Mouse (Mus musculus) heart, adult 2 months (tissue): ENCODE data around the gene Mlh3.

Experiments
- CTCF ChIP-seq: fragments of 200-600 bp; IDR thresholded peaks from 2 replicates; pipeline ENCODE4 v1.8.1; 2022; ENCODE audit warnings: antibody characterized with exemption, mild to moderate bottlenecking, moderate library complexity
- EP300 ChIP-seq: fragments of 200-500 bp; IDR thresholded peaks from 2 replicates; pipeline ENCODE4 v1.6.1; 2011; ENCODE audit warnings: low read depth, low read length, control low read depth; ENCODE audit not compliant: insufficient read depth
- POLR2A ChIP-seq: fragments of 200-500 bp; IDR thresholded peaks from 2 replicates; pipeline ENCODE4 v1.6.1; 2011; ENCODE audit warnings: mild to moderate bottlenecking, low read depth, low read length, control low read depth; ENCODE audit not compliant: insufficient read depth

DNA sequence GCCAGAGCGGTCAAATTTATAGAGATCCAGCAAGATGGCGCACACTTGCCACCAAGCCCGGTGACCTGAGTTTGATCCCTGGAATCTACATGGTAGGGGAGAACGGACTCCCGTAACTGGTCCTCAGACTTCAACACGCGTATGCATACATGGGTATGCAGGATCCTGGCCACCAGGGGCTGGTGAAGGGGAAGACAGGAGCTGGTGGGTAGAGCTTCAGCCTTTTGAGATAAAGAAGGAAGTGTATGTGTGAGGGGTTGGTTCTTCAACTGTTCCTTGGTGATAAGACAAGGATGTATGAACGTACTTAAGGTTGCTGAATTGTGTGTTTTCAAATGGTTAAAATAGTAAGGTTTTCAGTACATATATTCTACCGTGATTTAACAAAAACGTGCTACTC lies 8.5 kb upstream of the Mlh3 start:
- TF ChIP-seq CTCF (no peak), POLR2A (no peak), EP300 (no peak)
